Mouse (Mus musculus): ENCODE measurements at regions not wholly inside any gene's neighbourhood (a gene's known extent, or its start where the extent isn't known, plus 50 kb on each side); places are given as distances from the start of the nearest gene placed in this dataset.

GRCm38 (mm10) chr13:44546289-44546688 is 183.0 kb upstream of the Jarid2 start:
- no peak for TF ChIP-seq CTCF (IDR thresholded peaks at IDR 0.05; ENCODE audit: low read depth)
- no peak for TF ChIP-seq EP300 (IDR thresholded peaks at IDR 0.05; ENCODE audit: low read depth)

Data from heart, postnatal 0 days (tissue).